Mouse (Mus musculus) mesoderm, embryonic 11.5 days (tissue): ENCODE results near the gene Mfsd11.

Source experiments
- DNase-seq: peaks from one replicate; pipeline ENCODE4 v3.0.0-alpha.2; 2012; ENCODE audit warnings: low read depth, low spot score

The Mfsd11 gene

DNA sequence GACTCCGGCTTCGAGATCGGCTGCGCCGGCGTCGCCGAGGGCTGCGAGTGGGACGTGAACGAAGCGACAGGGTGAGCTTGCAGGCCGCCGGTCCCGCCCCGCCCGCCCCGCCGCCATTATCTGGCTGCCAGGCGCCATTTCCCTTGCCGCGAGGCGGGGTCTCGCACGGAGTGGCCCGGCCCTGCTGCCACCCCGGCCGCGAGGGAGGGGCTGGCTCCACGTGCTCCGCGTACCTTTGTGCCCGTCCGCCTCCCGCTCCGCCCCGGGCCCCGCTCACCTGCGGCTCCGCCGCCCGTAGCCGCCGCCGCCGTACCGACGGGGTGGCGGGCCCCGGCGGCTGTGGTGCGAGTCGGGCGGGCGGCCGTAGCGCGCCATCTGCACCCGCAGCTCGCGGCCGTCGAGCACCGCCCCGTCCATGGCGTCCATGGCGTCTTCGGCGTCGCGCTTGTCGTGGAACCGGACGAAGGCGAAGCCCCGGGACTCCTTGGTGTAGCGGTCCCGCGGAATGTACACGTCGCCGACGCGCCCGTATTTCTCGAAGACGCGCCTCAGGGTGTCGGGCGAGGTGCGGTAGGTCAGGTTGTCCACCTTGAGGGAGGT lies at the start of gene Mfsd11:
TSS of gene Mfsd11 (plus strand) at position 150 of the 600 bp plus-strand sequence.
- DNase-seq, result peak; percentile 64

DNA sequence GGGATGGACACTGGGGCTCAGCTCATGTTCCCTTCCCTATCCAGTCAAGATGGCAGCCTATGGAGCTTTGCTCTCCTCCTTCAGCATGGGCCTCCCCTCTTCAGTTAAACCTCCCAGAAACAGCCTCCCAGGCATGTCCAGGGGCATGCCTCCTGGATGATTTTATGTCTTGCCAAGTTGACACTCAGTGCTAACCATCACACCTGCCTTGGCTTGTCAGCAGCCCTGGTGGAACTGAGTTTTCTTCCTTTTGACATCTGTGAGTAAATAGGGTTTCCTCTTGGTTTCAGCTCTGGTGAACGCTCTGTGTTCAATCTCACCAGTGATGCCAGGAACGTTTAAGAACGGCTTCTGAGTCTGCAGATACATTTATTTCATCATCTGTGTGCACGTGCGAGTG lies 49.5 kb upstream of the Mfsd11 start:
- DNase-seq, result no peak

DNA sequence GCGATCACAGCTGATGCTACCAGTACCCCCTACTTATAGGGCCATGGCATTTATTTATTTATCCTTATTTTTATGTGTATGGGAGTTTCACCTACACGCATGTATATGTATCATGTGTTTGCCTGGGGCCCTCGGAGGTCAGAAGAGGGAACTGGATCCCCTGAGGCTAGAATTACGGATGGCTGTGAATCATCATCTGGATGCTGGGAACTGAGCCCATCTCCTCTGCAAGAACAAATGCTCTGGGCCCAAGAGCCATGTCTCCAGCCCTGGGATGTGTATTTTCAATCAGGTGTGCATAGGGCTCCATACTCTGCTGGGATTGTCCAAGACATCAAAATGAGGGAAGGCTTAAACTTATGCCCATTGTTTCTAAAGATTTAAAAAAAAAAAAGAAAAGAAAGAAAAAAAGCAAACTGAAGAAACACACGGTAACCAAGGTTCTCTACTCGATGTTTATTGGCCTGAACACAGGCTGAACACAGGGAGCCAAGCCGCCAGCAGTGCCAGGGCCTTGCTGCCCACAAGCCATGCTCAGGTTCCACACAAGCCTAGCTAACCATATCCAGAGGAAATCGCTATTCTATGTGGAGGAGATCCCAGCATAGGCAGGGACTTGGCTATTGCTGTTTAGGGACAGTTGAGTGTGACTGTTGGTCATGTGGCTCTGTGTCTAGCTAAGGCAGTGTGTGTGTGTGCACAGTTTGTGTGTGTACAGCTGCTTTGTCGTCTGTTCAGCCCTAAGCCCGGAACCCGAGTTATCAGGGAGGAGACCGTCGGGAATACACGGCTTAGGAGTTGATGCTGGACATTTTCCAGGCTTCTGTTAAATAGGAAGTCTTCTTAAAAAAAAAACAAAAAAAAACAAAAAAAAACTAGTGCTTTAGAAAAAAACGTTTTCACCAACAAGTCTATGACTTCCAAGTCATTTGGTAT lies 45.8 kb upstream of the Mfsd11 start:
- no peak for DNase-seq

DNA sequence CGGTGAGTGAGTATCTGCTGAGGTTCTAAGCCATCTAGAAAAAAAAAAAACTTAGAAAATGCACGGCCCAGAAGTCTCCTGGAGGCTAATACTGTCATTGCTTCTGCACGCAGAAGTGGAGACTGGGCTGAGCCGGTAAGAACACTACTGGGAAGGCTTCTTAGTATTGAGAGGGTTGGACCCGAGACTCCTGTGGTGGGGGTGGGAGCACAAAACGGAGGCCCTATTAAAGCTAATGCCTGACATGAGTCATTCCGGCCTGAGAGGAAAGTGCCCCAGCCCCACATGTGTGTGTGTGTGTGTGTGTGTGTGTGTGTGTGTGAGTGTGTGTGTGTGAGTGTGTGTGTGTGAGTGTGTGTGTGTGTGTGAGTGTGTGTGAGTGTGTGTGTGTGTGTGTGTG lies 45.1 kb upstream of the Mfsd11 start:
- no peak for DNase-seq

DNA sequence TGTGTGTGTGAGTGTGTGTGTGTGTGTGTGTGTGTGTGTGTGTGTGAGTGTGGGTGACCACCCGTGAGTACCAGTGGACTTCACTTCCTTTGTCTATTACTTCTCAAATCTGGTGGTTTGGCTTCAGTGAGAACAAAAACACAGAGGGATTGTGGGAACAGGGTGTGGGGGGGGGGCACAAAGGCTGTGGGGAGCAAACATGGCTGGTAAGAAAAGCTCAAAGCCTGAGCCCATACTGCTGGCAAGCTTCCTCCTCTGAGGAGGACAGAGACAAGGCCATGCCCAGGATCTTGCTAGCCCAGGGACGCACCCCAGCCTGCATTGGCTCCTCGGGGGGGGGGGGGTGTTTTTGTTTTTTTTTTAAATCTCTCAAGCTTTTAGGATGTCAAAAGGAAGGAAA lies 44.7 kb upstream of the Mfsd11 start:
- DNase-seq, result no peak

DNA sequence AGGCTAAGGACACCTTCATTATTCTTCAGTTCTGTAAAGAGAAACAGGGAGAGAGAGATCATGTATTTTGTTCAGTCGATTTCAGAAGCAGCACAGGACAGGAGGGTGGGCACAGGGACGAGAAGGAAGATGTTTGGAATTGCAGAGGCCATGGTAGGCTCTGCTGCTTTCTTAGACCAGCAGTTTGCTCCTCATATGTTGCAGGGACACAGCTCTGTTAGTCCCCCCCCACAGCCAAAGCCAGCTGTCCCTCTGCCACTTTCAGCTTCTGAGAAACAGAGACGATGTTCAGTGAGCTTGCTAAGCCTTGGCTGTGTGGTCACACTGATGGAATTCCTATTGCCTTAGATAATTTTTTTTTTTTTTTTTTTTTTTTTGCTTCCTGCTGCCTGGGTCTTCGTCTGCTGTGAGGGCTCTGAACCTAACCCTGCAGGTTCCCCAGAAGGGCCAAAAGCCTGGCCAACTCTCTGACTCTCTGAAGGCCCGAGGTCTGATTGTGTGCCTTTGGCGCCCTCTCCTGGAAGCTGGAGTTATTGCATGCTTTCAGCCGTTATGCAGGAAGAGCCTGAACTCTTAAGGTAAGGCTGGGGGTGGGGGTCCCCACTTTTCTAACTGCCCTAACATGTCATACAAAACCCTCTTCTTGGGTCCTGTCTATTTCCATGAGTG lies 44.2 kb upstream of the Mfsd11 start:
- DNase-seq, result peak; percentile 85

DNA sequence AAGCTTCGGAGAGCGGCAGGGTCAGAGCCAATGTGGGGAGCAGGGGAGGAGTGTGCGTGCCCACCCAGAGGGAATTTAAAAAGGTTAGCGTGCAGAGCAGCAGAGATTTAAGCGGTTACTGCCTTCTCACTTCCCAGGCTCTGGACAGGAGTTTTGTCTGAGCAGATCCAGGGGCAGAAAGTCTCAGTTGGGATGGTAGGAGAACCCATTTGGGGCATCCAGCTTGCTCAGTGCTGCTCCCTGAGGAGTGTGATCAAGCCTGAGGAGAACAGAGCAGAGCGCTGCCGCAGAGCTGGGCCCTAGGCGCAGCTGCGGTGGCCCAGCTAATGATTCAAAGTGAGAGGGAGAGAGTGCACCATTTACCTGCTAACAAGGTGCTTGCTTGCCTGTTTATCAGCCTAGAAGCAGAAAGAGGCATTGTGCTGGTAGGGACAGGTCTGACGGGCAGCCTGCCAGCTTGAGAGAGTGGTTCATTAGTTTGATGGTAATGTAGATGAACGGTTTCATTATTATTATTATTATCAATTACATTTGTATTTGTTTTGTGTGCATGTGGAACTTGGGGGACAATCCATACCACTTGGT lies 43.3 kb upstream of the Mfsd11 start:
- DNase-seq, result no peak

DNA sequence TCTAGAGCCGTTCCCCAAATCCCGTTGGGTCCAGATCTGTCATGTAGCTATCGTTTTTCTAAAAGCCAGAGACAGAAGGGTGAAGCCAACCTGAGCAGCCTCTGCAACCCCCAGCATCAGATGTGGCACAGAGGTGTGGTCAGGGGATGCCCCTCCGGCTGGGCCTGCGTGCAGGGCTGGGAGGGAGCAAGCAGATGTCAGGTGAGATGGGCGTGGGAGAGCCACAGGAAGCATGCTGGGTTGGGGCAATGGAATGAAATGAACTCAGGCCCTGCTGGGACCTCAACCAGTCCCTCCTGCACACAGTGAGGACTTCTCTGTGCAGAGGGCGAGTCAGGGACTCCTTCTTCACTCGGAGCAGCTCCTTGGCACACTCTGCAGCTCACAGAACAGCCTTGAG lies 42.7 kb upstream of the Mfsd11 start:
- DNase-seq, result no peak

DNA sequence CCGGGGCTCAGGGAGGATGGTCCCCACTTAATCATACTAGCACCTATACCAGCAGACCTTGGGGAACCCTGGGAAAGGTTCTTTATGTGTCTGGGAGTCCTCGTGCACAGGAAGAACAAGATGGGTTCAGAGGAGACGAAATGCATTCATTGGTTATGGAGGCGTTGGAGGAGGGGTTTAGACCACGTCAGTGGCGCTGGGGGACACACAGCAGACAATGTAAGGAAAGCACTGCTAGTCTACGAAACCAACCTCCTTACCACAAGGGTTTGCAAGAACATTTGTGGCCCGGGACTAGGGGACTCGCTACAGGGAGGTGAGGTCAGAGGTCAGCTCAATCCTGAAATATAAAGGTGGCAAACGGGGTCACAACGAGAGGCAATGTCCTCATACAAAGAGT lies 41.7 kb upstream of the Mfsd11 start:
- DNase-seq, result no peak

DNA sequence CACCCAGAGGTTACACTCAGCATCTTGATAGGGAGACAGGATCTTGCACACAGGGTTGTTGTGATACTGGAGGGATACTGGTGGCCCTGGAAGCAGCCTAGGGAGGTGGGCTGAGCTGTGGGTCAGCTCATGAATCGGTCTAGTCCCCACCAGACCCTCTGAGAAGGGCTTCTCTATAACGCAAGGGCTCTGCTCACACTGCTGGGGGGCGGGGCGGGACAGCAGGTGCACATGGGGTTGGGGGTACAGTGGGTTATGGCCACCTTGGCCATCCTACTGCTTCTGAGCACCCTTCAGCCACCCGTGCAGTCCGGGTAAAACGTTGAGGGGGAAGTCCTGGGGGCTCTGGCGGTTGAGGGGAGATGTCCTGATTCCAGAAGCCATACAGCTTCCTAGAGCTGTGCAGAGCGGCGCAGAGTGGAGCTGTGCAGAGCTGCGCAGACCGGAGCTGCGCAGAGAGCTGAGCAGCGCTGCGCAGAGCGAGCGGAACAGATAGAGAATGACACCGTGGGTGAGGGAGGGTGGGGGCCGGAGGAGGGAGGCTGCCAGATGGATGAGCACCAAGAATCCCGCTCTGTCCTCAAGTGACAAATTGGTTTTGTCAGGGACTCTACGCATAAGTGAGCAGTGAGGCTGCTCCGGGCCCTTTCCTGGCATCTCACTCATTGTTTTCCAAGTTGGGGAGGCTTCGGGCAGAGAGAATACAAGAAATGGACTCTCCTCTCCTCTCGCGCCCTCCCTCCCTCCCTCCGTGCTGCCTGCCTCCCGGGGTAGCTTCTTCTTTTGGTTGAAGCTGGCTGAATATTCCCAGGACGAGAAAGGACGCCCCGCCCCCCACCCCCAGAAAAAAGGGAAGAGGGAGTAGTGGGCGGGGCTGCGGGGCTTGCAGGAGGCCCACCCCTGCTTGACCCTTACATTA lies 41.0 kb upstream of the Mfsd11 start:
- DNase-seq, result peak; percentile 89

DNA sequence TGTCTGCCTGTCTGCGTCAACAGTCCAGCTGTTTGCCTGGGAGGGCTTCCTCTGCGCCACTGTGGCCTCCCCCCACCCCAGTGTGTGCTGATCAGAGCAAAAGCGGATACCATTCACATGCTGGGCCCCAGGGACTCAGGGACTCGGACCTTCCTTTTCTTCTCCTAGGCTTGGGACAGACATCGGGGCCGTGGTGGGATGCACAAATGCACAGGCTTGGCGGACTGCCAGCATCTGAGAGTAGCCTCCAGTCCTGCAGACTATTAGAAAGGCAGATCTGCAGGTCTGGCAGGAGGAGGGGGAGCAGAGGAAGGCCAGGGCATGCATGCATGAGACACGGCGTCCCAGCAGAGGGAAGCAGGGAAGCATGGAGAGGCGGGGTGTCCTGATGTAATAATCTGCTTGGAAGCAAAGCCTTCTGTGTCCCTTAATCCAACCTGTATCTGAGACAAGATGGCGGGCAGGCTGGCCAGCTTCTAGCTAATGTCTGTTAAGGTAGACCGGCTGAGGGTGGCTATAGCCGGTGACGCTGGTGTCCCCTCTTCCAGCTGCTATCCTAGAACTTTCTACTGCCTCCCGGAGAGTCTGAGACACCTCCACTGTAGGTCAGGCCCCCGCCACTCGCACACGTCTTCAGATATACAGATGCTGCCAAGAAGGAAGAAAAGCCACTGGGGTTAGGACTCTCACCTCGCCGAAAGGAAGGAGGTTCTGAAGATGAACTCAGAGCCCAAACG lies 39.3 kb upstream of the Mfsd11 start:
- DNase-seq, result no peak

DNA sequence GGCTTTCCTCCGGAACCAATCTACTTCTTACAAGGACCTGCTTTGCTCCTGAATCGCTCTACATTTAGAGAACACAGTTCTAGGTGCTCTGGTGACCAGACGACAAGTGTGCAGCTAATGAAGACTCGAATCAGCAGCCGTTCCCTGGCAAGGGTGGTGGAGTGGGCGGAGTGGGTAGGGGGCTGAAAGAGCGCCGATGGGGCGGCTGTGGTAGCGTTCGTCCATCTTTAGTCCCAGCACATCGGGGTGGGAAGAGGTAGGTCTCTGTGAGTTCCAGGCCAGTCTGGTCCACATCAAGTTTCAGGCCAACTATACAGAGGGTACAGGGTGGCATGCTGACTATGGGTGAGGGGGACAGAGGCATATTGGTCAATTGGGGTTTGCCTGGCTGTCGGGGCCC lies 38.6 kb upstream of the Mfsd11 start:
- DNase-seq, result no peak

DNA sequence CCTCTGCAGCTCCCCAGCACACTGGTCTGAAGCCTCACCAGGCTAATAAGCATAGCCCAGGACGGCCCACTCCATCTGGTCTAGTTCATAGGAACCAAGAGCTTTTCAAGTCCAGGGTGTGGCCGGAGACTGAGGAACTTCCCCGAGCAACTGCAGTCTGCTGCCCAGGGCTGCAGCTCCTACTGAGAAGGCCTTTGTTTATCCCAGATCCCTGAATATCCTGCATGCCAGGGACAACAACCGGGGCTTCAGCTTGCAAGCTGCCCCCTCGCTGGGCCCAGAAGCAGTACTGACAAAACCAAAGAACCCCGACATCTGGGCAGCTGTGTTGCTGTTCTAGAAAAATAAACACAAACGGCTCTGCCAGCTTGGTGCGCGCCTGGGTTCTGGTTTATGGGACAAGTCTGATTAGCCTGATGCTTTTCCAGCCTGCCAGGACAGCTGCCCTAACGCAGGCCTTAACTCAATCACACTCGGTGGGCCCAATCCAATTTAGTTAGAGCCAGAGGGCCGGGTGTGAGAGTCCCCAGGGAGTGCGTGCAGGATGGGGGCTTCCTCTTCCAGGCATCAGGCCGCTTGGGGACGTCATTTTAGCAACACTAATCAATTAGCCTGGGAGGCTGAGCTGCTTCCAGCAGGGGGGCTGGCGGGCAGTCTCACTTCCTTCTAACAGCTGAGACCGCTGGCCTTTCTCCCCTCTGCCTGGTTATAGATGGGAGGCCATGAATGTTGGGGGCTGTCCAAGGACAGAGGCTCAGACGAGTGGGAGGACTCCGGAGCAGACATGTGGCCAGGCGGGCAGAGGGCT lies 38.0 kb upstream of the Mfsd11 start:
- peak; percentile 77 for DNase-seq

DNA sequence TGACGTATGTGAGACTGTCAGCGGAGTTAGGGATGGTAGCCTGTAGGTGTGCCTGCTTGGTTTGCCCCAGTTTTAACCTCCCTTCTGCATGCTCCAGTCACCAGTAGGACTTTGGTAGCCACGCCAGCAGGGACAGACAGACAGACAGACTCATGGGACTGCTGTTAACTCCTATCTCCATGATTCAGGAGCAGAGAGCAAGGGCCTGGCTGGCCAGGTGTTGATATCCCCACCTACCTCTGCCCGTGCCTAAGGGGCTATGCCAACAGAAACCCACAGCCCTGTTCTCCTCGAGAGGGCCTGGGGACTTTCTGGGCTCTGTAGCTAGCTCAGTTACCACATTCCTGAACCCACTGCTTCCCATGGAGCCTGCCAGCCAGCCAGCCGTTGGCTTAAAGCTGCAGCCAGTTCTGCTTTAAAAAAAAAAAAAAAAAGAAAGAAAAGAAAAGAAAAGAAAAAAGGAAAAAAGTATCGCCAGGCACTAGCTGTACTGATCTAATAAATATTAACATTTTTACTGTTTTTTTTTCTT lies 37.3 kb upstream of the Mfsd11 start:
- DNase-seq, result no peak

DNA sequence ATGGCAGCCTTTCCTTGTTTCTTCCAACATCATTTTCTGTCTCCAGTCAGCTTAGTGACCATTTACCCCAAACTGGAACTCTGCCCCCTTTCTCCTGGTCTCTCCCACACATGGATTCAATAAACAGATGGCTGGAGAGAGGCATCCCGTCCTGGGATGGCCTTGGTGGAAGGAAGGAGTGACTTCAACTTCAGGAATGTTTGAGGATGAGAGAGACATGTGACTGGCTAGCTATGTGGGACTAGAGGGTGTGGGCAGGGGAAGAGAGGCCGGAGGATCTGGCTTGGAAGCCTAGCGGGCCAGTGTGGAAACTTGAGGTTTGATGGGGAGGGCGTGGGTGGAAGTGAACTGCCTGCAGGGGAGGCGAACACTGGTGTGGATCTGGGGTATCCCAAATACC lies 35.5 kb upstream of the Mfsd11 start:
- DNase-seq, result no peak

DNA sequence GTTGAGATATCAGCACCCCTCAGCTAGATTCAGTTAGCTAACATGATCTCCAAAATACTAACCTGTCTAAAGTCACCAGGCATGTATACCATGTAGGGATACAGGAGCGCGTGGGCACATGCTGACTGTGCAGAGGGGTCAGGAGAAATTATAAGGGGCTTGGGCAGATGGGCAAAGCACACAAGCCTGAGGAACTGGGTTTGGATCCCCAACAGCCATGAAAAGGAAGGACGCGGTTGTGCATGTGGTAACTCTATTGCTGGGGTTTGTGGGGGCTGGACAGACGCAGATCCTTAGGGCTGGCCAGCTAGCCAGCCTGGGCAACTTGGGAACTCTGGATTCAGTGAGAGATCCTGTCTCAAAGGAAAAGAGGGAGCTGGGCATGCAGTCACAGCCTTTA lies 34.7 kb upstream of the Mfsd11 start:
- DNase-seq, result no peak

DNA sequence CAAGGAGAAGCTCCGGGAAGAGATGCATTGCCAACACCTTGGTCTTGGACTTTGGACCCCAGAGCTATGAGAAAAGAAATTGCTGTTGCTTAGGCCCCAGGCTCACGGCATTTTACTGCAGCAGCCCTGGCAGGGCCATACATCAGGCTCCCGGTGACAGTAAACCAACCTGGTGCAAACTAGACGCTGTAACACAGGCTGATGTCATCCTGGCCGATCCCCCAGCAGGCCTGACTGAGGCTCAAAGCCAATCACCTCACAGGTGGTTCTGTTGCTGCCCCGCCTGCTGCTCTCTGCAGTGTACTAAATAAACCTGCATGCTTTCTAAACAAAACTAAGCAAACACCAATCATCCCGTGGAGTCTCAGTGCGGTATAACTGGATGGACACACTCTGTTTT lies 33.5 kb upstream of the Mfsd11 start:
- DNase-seq, result no peak

DNA sequence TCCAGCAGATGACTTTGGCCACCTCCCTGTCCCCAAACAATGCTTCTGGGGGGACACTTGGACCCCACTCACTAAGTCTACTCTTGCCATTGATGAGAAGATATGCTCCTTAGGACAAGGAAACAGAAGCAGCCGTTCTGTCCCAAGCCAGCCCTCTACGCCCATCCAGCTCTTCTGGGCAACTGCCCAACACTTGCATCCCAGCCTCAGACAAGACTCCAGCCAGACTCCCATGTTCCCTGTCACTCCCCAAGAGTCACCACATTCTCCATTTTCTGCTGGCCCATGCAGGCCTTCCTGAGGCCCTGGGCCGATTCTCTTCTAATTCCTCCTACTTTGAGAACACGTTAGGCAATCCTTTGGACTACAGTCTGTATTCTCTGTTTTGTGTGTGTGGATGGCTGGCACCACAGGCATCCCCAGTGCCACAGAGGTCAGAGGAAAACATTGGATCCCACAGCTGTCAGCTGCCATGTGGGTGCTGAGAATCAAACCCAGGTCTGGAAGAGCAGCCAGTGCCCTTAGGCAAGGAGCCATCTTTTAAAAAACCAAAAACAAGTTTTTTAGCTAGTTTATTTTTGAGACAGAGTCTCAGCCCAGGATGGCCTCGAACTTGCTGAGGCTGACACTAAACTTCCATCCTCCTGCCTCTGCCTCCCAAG lies 32.2 kb upstream of the Mfsd11 start:
- DNase-seq, result no peak
